Mouse (Mus musculus): Measurements from ENCODE around the gene Rgs9. TPM values are rescaled to one million over a fixed set of nuclear protein-coding genes. Genes with fewer than 3 reads are reported as not detected.

The Rgs9 gene
- polyA plus RNA-seq, 1 experiment: 2.9 TPM

DNA sequence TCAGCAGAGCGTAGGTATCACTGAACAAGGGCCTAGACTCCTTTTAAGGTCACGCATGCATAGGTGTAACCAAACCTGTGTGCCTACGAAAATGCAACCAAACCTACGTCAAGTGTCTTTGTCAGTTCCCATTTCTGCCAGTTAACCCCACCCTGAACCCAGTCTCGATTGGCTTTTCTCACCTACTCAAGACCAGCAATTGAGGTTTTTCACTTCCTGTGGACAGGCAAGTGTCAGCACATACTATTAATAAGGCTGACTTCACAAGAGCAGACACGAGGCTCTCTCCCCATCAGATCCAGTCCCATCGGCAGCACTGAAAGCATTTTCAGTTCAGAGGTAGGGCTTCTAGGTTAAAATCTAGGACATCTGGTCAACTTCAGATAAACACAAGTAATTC is 37.4 kb downstream of the Rgs9 start:
- Histone ChIP-seq H3K4me1 (ENCODE audit: control insufficient read depth, insufficient read depth, insufficient read length, low read length) (no peaks in the 10 kb centered on the region), H3K4me3 (ENCODE audit: low read depth, low read length) (no peak overlapping the region), H3K27ac (ENCODE audit: insufficient read depth, low read depth, low read length) (no peak overlapping the region), H3K36me3 (ENCODE audit: control insufficient read depth, insufficient read depth, low read length) (no peaks in the 10 kb centered on the region), H3K27me3 (ENCODE audit: control insufficient read depth, insufficient read depth, low read length) (no peaks in the 10 kb centered on the region)
- TF ChIP-seq POLR2A (IDR thresholded peaks at IDR 0.05; ENCODE audit: low read depth, low read length) (no peak), CTCF (IDR thresholded peaks at IDR 0.05; ENCODE audit: extremely low read depth, insufficient read length, insufficient replicate concordance, low read depth, low read length) (no peak)
- WGBS: 77% methylated on average over 7 of the region's 7 CpGs

DNA sequence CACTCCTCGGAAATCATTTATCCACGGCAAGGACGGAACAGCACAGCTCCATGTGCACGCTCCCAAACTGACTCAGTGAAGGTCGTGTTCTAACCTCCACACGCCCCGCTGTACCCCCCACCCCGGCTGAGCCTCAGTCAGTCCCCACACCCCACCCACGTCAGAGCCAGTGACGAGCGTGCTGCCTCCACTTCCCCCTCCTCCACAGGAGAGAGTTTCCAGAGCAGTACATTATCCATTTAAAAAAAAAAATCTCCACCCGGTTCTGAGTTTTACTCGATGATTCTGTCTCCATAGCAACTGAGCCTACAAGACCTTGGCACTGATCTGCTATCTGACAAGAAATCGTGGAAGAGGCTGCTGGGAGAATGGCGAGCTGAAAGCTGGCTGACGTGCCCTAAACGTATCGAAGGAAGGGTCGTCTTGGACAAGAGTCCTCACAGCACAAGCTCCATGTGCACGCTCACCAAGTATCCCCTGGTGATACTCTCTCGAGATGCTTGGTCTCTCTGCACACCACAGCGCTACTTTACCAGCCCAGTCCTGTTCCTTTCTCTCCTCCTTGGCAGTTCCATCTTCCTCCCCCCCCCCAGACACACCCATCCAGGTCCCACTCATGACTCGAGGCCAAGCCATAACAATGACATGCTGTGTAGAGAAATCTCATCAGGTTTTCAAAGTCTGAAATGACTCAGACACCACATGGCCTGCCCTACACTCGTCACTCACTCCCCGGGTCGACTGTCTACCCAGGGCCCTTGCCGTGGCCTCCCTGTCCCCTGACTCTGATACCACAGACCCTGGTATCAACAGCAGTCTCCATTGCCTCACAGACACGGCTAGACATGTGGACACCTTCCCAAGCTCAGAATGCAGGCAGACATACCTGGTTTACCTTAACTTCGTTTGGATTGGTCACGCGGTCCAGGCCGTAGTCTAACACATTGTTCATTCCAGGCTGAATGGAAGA is 38.7 kb downstream of the Rgs9 start:
- Histone ChIP-seq H3K4me1 (ENCODE audit: control insufficient read depth, insufficient read depth, insufficient read length, low read length) (no peaks in the 10 kb centered on the region), H3K27me3 (ENCODE audit: control insufficient read depth, insufficient read depth, low read length) (no peaks in the 10 kb centered on the region), H3K27ac (ENCODE audit: insufficient read depth, low read depth, low read length) (no peak overlapping the region), H3K36me3 (ENCODE audit: control insufficient read depth, insufficient read depth, low read length) (no peaks in the 10 kb centered on the region), H3K4me3 (ENCODE audit: low read depth, low read length) (no peak overlapping the region)
- no peak for TF ChIP-seq CTCF (IDR thresholded peaks at IDR 0.05; ENCODE audit: extremely low read depth, insufficient read length, insufficient replicate concordance, low read depth, low read length)
- TF ChIP-seq POLR2A (IDR thresholded peaks at IDR 0.05; ENCODE audit: low read depth, low read length): no peak
- WGBS: 70% methylated on average over 32 of the region's 32 CpGs

DNA sequence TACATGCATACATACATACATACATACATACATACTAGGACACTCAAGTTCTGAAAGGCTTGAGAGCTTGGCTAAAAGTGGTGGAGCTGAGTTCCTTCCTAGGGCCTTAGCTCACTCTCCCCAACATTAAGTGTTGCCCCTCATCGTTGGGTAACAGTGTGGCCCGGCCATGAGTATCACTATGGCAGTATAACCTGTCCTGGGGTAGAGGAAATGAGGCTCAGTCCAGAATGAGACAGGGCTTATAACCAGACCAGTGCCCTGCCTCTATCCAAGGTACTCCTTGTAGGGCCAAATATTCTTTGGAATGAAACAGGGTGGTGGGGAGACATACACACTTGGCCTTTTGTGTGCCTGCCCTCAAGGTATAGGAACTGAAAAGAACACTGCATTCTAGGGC is 40.1 kb downstream of the Rgs9 start:
- no peak for TF ChIP-seq CTCF (IDR thresholded peaks at IDR 0.05; ENCODE audit: extremely low read depth, insufficient read length, insufficient replicate concordance, low read depth, low read length)
- TF ChIP-seq POLR2A (IDR thresholded peaks at IDR 0.05; ENCODE audit: low read depth, low read length): no peak
- H3K4me1 ChIP-seq (ENCODE audit: control insufficient read depth, insufficient read depth, insufficient read length, low read length): no peaks in the 10 kb centered on the region
- no peaks in the 10 kb centered on the region for H3K27me3 ChIP-seq (ENCODE audit: control insufficient read depth, insufficient read depth, low read length)
- H3K36me3 ChIP-seq (ENCODE audit: control insufficient read depth, insufficient read depth, low read length): no peaks in the 10 kb centered on the region
- 88% methylated on average over 2 of the region's 2 CpGs for WGBS
- no peak overlapping the region for H3K27ac ChIP-seq (ENCODE audit: insufficient read depth, low read depth, low read length)
- H3K4me3 ChIP-seq (ENCODE audit: low read depth, low read length): no peak overlapping the region

DNA sequence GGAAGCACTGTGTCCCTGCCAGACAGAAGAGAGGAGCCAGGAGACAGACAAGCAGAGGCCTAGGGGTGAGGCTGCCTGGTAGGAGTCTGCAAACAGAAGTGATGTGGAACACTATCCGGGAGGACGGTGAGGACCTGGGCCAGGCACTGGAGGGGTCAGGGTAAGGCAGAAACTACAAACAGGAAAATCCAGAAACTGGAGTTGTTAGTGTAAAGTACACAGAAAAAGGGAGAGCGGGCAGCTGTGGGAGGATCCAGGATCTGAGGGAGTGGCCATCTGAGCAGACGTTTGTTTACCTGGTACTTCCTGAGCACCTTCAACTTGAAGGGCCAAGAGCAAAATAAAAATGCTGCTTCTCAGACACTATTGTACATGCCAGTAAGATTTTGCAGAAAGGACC is 42.9 kb downstream of the Rgs9 start:
- TF ChIP-seq POLR2A (IDR thresholded peaks at IDR 0.05; ENCODE audit: low read depth, low read length) (no peak), CTCF (IDR thresholded peaks at IDR 0.05; ENCODE audit: extremely low read depth, insufficient read length, insufficient replicate concordance, low read depth, low read length) (no peak)
- Histone ChIP-seq H3K27me3 (ENCODE audit: control insufficient read depth, insufficient read depth, low read length) (no peaks in the 10 kb centered on the region; the same call in 1 of the 2 replicates), H3K4me3 (ENCODE audit: low read depth, low read length) (no peak overlapping the region), H3K4me1 (ENCODE audit: control insufficient read depth, insufficient read depth, insufficient read length, low read length) (no peaks in the 10 kb centered on the region), H3K27ac (ENCODE audit: insufficient read depth, low read depth, low read length) (no peak overlapping the region), H3K36me3 (ENCODE audit: control insufficient read depth, insufficient read depth, low read length) (no peaks in the 10 kb centered on the region)
- WGBS: 18% methylated on average over 4 of the region's 4 CpGs

DNA sequence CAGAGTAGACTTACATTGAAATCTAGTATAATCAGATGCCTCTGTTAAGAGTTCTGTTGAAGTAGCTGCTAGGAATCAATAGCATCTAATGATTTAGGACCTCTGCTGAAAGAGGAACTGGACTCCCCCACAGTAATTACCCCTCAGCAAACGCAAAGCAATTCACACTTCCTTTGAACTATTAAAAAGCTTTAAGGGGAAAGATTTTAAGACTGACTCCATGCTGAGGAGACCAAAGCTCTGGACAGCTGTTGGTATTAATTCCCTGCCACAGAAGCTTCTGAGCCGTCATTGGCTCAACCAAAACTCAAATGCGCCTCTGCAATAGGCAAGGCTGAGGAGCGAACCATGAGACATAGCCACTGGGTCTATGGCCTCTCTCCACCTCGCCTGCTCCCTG is 45.4 kb downstream of the Rgs9 start:
- Histone ChIP-seq H3K4me3 (ENCODE audit: low read depth, low read length) (no peak overlapping the region), H3K36me3 (ENCODE audit: control insufficient read depth, insufficient read depth, low read length) (no peaks in the 10 kb centered on the region), H3K27ac (ENCODE audit: insufficient read depth, low read depth, low read length) (no peak overlapping the region), H3K27me3 (ENCODE audit: control insufficient read depth, insufficient read depth, low read length) (no peaks in the 10 kb centered on the region; the same call in 1 of the 2 replicates), H3K4me1 (ENCODE audit: control insufficient read depth, insufficient read depth, insufficient read length, low read length) (no peaks in the 10 kb centered on the region)
- WGBS: 60% methylated on average over 5 of the region's 5 CpGs
- TF ChIP-seq POLR2A (IDR thresholded peaks at IDR 0.05; ENCODE audit: low read depth, low read length) (no peak), CTCF (IDR thresholded peaks at IDR 0.05; ENCODE audit: extremely low read depth, insufficient read length, insufficient replicate concordance, low read depth, low read length) (no peak)

DNA sequence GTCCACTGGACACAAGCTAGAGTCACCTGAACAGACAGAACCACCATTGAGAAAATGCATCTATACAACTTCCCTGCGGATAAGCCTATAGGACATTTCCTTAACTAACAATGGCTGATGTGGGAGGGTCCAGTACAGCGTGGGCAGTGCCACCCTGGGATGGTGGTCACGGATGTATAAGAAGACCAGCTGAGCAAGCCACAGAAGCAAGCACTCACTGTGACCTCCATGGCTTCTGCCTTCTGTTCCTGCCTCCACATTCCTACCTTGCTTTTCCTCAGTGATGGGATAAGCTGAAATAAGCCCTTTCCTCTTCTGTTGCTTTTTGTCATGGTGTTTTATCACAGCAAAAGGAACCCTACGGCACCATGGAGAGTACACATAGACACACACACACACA is 47.4 kb downstream of the Rgs9 start:
- Histone ChIP-seq H3K27ac (ENCODE audit: insufficient read depth, low read depth, low read length) (no peak overlapping the region), H3K27me3 (ENCODE audit: control insufficient read depth, insufficient read depth, low read length) (no peaks in the 10 kb centered on the region; the same call in 1 of the 2 replicates), H3K4me1 (ENCODE audit: control insufficient read depth, insufficient read depth, insufficient read length, low read length) (no peaks in the 10 kb centered on the region; the same call in 1 of the 2 replicates), H3K4me3 (ENCODE audit: low read depth, low read length) (no peak overlapping the region), H3K36me3 (ENCODE audit: control insufficient read depth, insufficient read depth, low read length) (no peaks in the 10 kb centered on the region)
- TF ChIP-seq CTCF (IDR thresholded peaks at IDR 0.05; ENCODE audit: extremely low read depth, insufficient read length, insufficient replicate concordance, low read depth, low read length) (no peak), POLR2A (IDR thresholded peaks at IDR 0.05; ENCODE audit: low read depth, low read length) (no peak)
- WGBS: 83% methylated on average over 4 of the region's 4 CpGs

DNA sequence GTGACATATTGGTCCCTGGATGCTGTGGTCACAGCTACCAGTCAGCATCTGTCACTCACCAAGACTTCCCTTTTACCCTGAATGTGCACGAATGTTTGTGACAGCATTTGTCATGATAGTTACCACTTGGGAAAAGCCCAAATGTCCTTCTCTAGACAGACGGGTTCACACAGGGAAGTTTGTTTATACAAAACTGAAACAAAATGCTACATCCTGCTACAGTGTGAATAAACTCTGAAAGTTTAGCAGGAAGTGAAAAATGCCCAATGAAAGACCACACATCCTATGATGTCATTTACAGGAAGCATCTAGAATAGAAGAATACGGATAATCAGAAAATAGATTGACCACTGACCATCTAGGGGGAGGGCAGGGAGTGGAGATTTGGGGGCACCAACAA is 51.0 kb downstream of the Rgs9 start:
- H3K36me3 ChIP-seq (ENCODE audit: control insufficient read depth, insufficient read depth, low read length): no peaks in the 10 kb centered on the region
- H3K27ac ChIP-seq (ENCODE audit: insufficient read depth, low read depth, low read length): no peak overlapping the region
- H3K27me3 ChIP-seq (ENCODE audit: control insufficient read depth, insufficient read depth, low read length): no peaks in the 10 kb centered on the region
- H3K4me1 ChIP-seq (ENCODE audit: control insufficient read depth, insufficient read depth, insufficient read length, low read length): no peaks in the 10 kb centered on the region; the same call in 1 of the 2 replicates
- H3K4me3 ChIP-seq (ENCODE audit: low read depth, low read length): no peak overlapping the region
- WGBS: 41% methylated on average over 3 of the region's 3 CpGs
- no peak for TF ChIP-seq POLR2A (IDR thresholded peaks at IDR 0.05; ENCODE audit: low read depth, low read length)
- no peak for TF ChIP-seq CTCF (IDR thresholded peaks at IDR 0.05; ENCODE audit: extremely low read depth, insufficient read length, insufficient replicate concordance, low read depth, low read length)

Measured in small intestine, adult 2 months (tissue).